Mouse (Mus musculus): ENCODE results near the gene Tvp23a. TPM values are rescaled to one million over a fixed set of nuclear protein-coding genes. Genes with fewer than 3 reads are reported as not detected.

The Tvp23a gene
- polyA plus RNA-seq, 1 experiment from 2014 or later: 44.3 TPM

- Histone ChIP-seq H3K4me1 (replicated peaks; ENCODE audit: control insufficient read depth, insufficient read depth, low read length) (peaks cover 32% of the 10 kb centered on the region), H3K4me2 (replicated peaks) (no peak overlapping the region), H3K36me3 (replicated peaks; ENCODE audit: control insufficient read depth, insufficient read depth) (peaks cover 7% of the 10 kb centered on the region; the same call in 1 of the 2 replicates), H3K9ac (no peak overlapping the region), H3K27ac (no peak overlapping the region), H3K27me3 (ENCODE audit: control insufficient read depth, insufficient read depth, low read length) (no peaks in the 10 kb centered on the region), H3K9me3 (ENCODE audit: control insufficient read depth, low read length) (no peaks in the 10 kb centered on the region), H3K4me3 (replicated peaks; ENCODE audit: low read length) (no peak overlapping the region)
- no peak for DNase-seq (ENCODE audit: low spot score)
- no peak for ATAC-seq (ENCODE audit: low FRiP score)
Observed at GRCm38 (mm10) chr16:10443723-10444122, 3.4 kb downstream of the Tvp23a start.

DNA sequence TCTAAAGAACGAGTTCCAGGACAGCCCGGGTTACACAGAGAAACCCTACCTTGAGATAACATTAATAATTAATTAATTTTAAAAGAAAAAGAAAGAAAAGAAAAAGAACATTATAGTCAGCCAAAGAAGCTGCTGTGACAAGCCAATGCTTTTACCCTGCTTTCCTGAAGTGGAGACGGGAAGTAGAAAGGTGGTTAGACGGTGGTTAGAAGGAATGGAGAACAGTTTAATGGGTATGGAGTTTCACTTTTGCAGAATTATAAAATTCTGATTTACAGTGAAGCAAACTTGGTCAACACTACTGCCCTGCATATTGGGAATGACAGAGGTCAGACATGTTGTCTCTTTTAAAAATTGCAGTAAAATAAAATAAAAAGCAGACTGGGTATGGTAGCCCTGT is 5.4 kb downstream of the Tvp23a start:
- Histone ChIP-seq H3K27ac (no peak overlapping the region), H3K9me3 (ENCODE audit: control insufficient read depth, low read length) (no peaks in the 10 kb centered on the region), H3K27me3 (ENCODE audit: control insufficient read depth, insufficient read depth, low read length) (no peaks in the 10 kb centered on the region), H3K4me1 (replicated peaks; ENCODE audit: control insufficient read depth, insufficient read depth, low read length) (peaks cover 26% of the 10 kb centered on the region), H3K4me3 (replicated peaks; ENCODE audit: low read length) (no peak overlapping the region), H3K9ac (no peak overlapping the region), H3K36me3 (replicated peaks; ENCODE audit: control insufficient read depth, insufficient read depth) (peaks cover 14% of the 10 kb centered on the region; the same call in 1 of the 2 replicates), H3K4me2 (replicated peaks) (no peak overlapping the region)
- DNase-seq (ENCODE audit: low spot score): no peak
- WGBS: 95% methylated on average over 4 of the region's 4 CpGs
- ATAC-seq (ENCODE audit: low FRiP score): no peak

GRCm38 (mm10) chr16:10441328-10441727 is 5.8 kb downstream of the Tvp23a start:
- no peak overlapping the region for H3K27ac ChIP-seq
- peaks cover 14% of the 10 kb centered on the region; the same call in 1 of the 2 replicates for H3K36me3 ChIP-seq (replicated peaks; ENCODE audit: control insufficient read depth, insufficient read depth)
- no peak overlapping the region for H3K4me2 ChIP-seq (replicated peaks)
- H3K4me3 ChIP-seq (replicated peaks; ENCODE audit: low read length): no peak overlapping the region
- no peaks in the 10 kb centered on the region for H3K27me3 ChIP-seq (ENCODE audit: control insufficient read depth, insufficient read depth, low read length)
- peaks cover 26% of the 10 kb centered on the region for H3K4me1 ChIP-seq (replicated peaks; ENCODE audit: control insufficient read depth, insufficient read depth, low read length)
- H3K9ac ChIP-seq: no peak overlapping the region
- H3K9me3 ChIP-seq (ENCODE audit: control insufficient read depth, low read length): no peaks in the 10 kb centered on the region
- WGBS: 86% methylated on average over 6 of the region's 6 CpGs
- DNase-seq (ENCODE audit: low spot score) (no peak), ATAC-seq (ENCODE audit: low FRiP score) (no peak)

GRCm38 (mm10) chr16:10438055-10438454 is 9.1 kb downstream of the Tvp23a start:
- Histone ChIP-seq H3K27me3 (ENCODE audit: control insufficient read depth, insufficient read depth, low read length) (no peaks in the 10 kb centered on the region), H3K4me1 (replicated peaks; ENCODE audit: control insufficient read depth, insufficient read depth, low read length) (peaks cover 7% of the 10 kb centered on the region; the same call in 1 of the 2 replicates), H3K9ac (no peak overlapping the region), H3K27ac (no peak overlapping the region), H3K4me2 (replicated peaks) (no peak overlapping the region), H3K4me3 (replicated peaks; ENCODE audit: low read length) (no peak overlapping the region), H3K36me3 (replicated peaks; ENCODE audit: control insufficient read depth, insufficient read depth) (peaks cover 14% of the 10 kb centered on the region; the same call in 1 of the 2 replicates), H3K9me3 (ENCODE audit: control insufficient read depth, low read length) (no peaks in the 10 kb centered on the region)
- no peak for DNase-seq (ENCODE audit: low spot score)
- no peak for ATAC-seq (ENCODE audit: low FRiP score)
- WGBS: 82% methylated on average over 5 of the region's 5 CpGs

- no peak overlapping the region for H3K4me3 ChIP-seq (replicated peaks; ENCODE audit: low read length)
- ATAC-seq (ENCODE audit: low FRiP score) (no peak), DNase-seq (ENCODE audit: low spot score) (no peak)
- H3K4me1 ChIP-seq (replicated peaks; ENCODE audit: control insufficient read depth, insufficient read depth, low read length): no peaks in the 10 kb centered on the region
- H3K9ac ChIP-seq: no peak overlapping the region
- H3K4me2 ChIP-seq (replicated peaks): no peak overlapping the region
- no peak overlapping the region for H3K27ac ChIP-seq
- WGBS: 83% methylated on average over 6 of the region's 6 CpGs
- no peaks in the 10 kb centered on the region for H3K9me3 ChIP-seq (ENCODE audit: control insufficient read depth, low read length)
- H3K27me3 ChIP-seq (ENCODE audit: control insufficient read depth, insufficient read depth, low read length): no peaks in the 10 kb centered on the region
- peaks cover 24% of the 10 kb centered on the region; the same call in 1 of the 2 replicates for H3K36me3 ChIP-seq (replicated peaks; ENCODE audit: control insufficient read depth, insufficient read depth)
Observed at GRCm38 (mm10) chr16:10436166-10436565, 11.0 kb downstream of the Tvp23a start.

DNA sequence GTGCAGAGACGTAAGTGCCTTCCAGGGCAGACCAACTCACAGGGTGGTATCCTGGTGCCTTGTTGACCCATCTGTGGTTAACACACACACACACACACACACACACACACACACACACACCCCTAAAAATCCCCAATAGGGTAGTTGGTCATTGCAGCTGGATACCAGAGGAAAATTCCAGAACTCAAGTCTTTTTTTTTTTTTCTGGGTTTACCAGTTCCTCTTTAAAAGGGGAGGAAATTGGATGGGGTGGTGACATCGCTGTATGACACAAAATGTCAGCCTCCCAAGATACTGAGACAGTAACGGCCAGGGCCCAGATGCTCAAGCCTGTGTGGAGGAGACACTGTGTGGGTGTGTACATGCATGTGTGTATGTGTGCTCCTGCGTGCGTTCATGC is 13.8 kb downstream of the Tvp23a start:
- H3K4me1 ChIP-seq (replicated peaks; ENCODE audit: control insufficient read depth, insufficient read depth, low read length): no peaks in the 10 kb centered on the region
- no peaks in the 10 kb centered on the region for H3K9me3 ChIP-seq (ENCODE audit: control insufficient read depth, low read length)
- H3K36me3 ChIP-seq (replicated peaks; ENCODE audit: control insufficient read depth, insufficient read depth): peaks cover 20% of the 10 kb centered on the region; the same call in 1 of the 2 replicates
- H3K9ac ChIP-seq: no peak overlapping the region
- H3K27ac ChIP-seq: no peak overlapping the region
- 90% methylated on average over 5 of the region's 5 CpGs for WGBS
- no peaks in the 10 kb centered on the region for H3K27me3 ChIP-seq (ENCODE audit: control insufficient read depth, insufficient read depth, low read length)
- no peak overlapping the region for H3K4me3 ChIP-seq (replicated peaks; ENCODE audit: low read length)
- H3K4me2 ChIP-seq (replicated peaks): no peak overlapping the region
- DNase-seq (ENCODE audit: low spot score) (no peak), ATAC-seq (ENCODE audit: low FRiP score) (no peak)

- 91% methylated on average over 4 of the region's 4 CpGs for WGBS
- H3K9ac ChIP-seq: no peak overlapping the region
- no peaks in the 10 kb centered on the region for H3K9me3 ChIP-seq (ENCODE audit: control insufficient read depth, low read length)
- H3K36me3 ChIP-seq (replicated peaks; ENCODE audit: control insufficient read depth, insufficient read depth): peaks cover 23% of the 10 kb centered on the region; the same call in 1 of the 2 replicates
- no peak overlapping the region for H3K4me3 ChIP-seq (replicated peaks; ENCODE audit: low read length)
- DNase-seq (ENCODE audit: low spot score) (no peak), ATAC-seq (ENCODE audit: low FRiP score) (no peak)
- H3K27ac ChIP-seq: no peak overlapping the region
- no peak overlapping the region for H3K4me2 ChIP-seq (replicated peaks)
- H3K27me3 ChIP-seq (ENCODE audit: control insufficient read depth, insufficient read depth, low read length): no peaks in the 10 kb centered on the region
- H3K4me1 ChIP-seq (replicated peaks; ENCODE audit: control insufficient read depth, insufficient read depth, low read length): no peaks in the 10 kb centered on the region
Observed at GRCm38 (mm10) chr16:10432387-10432786, 14.8 kb downstream of the Tvp23a start.

GRCm38 (mm10) chr16:10431911-10432310 is 15.3 kb downstream of the Tvp23a start:
- 89% methylated on average over 1 of the region's 1 CpGs for WGBS
- Histone ChIP-seq H3K27ac (no peak overlapping the region), H3K4me1 (replicated peaks; ENCODE audit: control insufficient read depth, insufficient read depth, low read length) (no peaks in the 10 kb centered on the region), H3K4me2 (replicated peaks) (no peak overlapping the region), H3K27me3 (ENCODE audit: control insufficient read depth, insufficient read depth, low read length) (no peaks in the 10 kb centered on the region), H3K36me3 (replicated peaks; ENCODE audit: control insufficient read depth, insufficient read depth) (peaks cover 26% of the 10 kb centered on the region), H3K4me3 (replicated peaks; ENCODE audit: low read length) (no peak overlapping the region), H3K9me3 (ENCODE audit: control insufficient read depth, low read length) (no peaks in the 10 kb centered on the region), H3K9ac (no peak overlapping the region)
- no peak for DNase-seq (ENCODE audit: low spot score)
- ATAC-seq (ENCODE audit: low FRiP score): no peak

DNA sequence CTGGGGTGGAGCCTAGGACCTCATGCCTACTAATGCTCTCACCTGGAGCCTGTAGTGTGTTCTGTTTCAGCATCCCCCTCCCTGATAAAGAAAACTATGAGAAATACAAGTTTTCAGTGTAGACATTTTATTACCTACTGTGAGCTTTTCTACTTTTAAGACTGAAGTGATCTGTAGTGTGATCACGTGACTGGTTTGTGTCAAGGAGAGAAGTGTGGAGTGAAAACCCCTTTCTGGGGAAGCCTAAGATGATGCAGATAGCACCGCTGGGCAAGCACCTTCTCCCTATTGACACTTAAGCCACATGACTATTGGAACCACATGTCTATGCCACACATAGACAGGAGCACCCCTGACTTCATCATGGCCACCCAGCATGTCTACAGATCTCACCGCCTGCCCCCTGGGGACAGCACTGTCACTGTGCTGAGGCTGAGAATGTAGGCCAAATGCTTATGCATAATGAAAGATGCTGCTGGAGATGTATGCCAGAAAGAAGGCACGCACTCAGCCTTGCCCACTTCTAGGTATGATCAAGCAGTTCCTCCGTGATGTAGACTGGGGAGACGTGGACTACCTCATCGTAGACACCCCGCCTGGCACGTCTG is 26.6 kb downstream of the Tvp23a start:
- WGBS: 96% methylated on average over 9 of the region's 9 CpGs
- H3K27me3 ChIP-seq (ENCODE audit: control insufficient read depth, insufficient read depth, low read length): no peaks in the 10 kb centered on the region
- no peak overlapping the region for H3K27ac ChIP-seq
- peaks cover 94% of the 10 kb centered on the region for H3K36me3 ChIP-seq (replicated peaks; ENCODE audit: control insufficient read depth, insufficient read depth)
- H3K9ac ChIP-seq: no peak overlapping the region
- no peak for ATAC-seq (ENCODE audit: low FRiP score)
- H3K4me2 ChIP-seq (replicated peaks): no peak overlapping the region
- no peak overlapping the region for H3K4me3 ChIP-seq (replicated peaks; ENCODE audit: low read length)
- DNase-seq (ENCODE audit: low spot score): no peak
- H3K4me1 ChIP-seq (replicated peaks; ENCODE audit: control insufficient read depth, insufficient read depth, low read length): no peaks in the 10 kb centered on the region
- no peaks in the 10 kb centered on the region for H3K9me3 ChIP-seq (ENCODE audit: control insufficient read depth, low read length)

Data from hindbrain, embryonic 14.5 days (tissue).